Mouse (Mus musculus): Measurements from ENCODE around the gene Tcirg1. TPM values are rescaled to one million over a fixed set of nuclear protein-coding genes. Genes with fewer than 3 reads are reported as not detected.

Gene Tcirg1
- polyA plus RNA-seq, 1 experiment from 2014 or later = 16.3 TPM

- no peak overlapping the region for H3K9ac ChIP-seq (replicated peaks; ENCODE audit: low read length)
Observed at GRCm38 (mm10) chr19:3924190-3924589, 17.3 kb upstream of the Tcirg1 start.

GRCm38 (mm10) chr19:3923586-3923985 is 16.7 kb upstream of the Tcirg1 start:
- no peaks in the 10 kb centered on the region for H3K9me3 ChIP-seq (replicated peaks; ENCODE audit: control insufficient read depth, low read length)
- H3K27me3 ChIP-seq (ENCODE audit: control insufficient read depth, insufficient read depth, low read length) = no peaks in the 10 kb centered on the region
- no peak overlapping the region for H3K27ac ChIP-seq (replicated peaks; ENCODE audit: low read depth, low read length)
- WGBS = 49% methylated on average over 13 of the region's 13 CpGs
- no peak overlapping the region for H3K9ac ChIP-seq (replicated peaks; ENCODE audit: low read length)
- H3K4me1 ChIP-seq (ENCODE audit: control insufficient read depth, insufficient read depth, low read length) = no peaks in the 10 kb centered on the region
- DNase-seq (ENCODE audit: low spot score) = no peak
- H3K4me2 ChIP-seq (ENCODE audit: low read depth, low read length) = no peak overlapping the region
- no peak overlapping the region for H3K4me3 ChIP-seq (ENCODE audit: low read depth, low read length)
- ATAC-seq (replicated peaks; ENCODE audit: insufficient number of reproducible peaks, low FRiP score, low TSS enrichment, low read depth) = 0 out of 2 replicates have a peak, but pooled peaks have one; percentile 8
- H3K36me3 ChIP-seq (replicated peaks; ENCODE audit: control insufficient read depth, insufficient read depth, low read depth, low read length) = no peaks in the 10 kb centered on the region

More at GRCm38 (mm10) chr19:3924190-3924589, 17.3 kb upstream of the Tcirg1 start:
- Histone ChIP-seq H3K4me2 (ENCODE audit: low read depth, low read length) (no peak overlapping the region), H3K27me3 (ENCODE audit: control insufficient read depth, insufficient read depth, low read length) (no peaks in the 10 kb centered on the region), H3K9me3 (replicated peaks; ENCODE audit: control insufficient read depth, low read length) (no peaks in the 10 kb centered on the region), H3K4me1 (ENCODE audit: control insufficient read depth, insufficient read depth, low read length) (no peaks in the 10 kb centered on the region), H3K36me3 (replicated peaks; ENCODE audit: control insufficient read depth, insufficient read depth, low read depth, low read length) (no peaks in the 10 kb centered on the region), H3K27ac (replicated peaks; ENCODE audit: low read depth, low read length) (no peak overlapping the region; the same call in 1 of the 2 replicates), H3K4me3 (ENCODE audit: low read depth, low read length) (no peak overlapping the region)
- ATAC-seq (replicated peaks; ENCODE audit: insufficient number of reproducible peaks, low FRiP score, low TSS enrichment, low read depth) (no peak), DNase-seq (ENCODE audit: low spot score) (no peak)
- WGBS = 85% methylated on average over 8 of the region's 8 CpGs

- Histone ChIP-seq H3K27me3 (ENCODE audit: control insufficient read depth, insufficient read depth, low read length) (no peaks in the 10 kb centered on the region), H3K9ac (replicated peaks; ENCODE audit: low read length) (no peak overlapping the region), H3K4me1 (ENCODE audit: control insufficient read depth, insufficient read depth, low read length) (no peaks in the 10 kb centered on the region), H3K27ac (replicated peaks; ENCODE audit: low read depth, low read length) (no peak overlapping the region), H3K4me3 (ENCODE audit: low read depth, low read length) (no peak overlapping the region), H3K36me3 (replicated peaks; ENCODE audit: control insufficient read depth, insufficient read depth, low read depth, low read length) (no peaks in the 10 kb centered on the region), H3K4me2 (ENCODE audit: low read depth, low read length) (no peak overlapping the region), H3K9me3 (replicated peaks; ENCODE audit: control insufficient read depth, low read length) (no peaks in the 10 kb centered on the region)
- ATAC-seq (replicated peaks; ENCODE audit: insufficient number of reproducible peaks, low FRiP score, low TSS enrichment, low read depth) = no peak
- no peak for DNase-seq (ENCODE audit: low spot score)
- WGBS = 47% methylated on average over 10 of the region's 10 CpGs
Observed at GRCm38 (mm10) chr19:3922661-3923371, 15.9 kb upstream of the Tcirg1 start.

DNA sequence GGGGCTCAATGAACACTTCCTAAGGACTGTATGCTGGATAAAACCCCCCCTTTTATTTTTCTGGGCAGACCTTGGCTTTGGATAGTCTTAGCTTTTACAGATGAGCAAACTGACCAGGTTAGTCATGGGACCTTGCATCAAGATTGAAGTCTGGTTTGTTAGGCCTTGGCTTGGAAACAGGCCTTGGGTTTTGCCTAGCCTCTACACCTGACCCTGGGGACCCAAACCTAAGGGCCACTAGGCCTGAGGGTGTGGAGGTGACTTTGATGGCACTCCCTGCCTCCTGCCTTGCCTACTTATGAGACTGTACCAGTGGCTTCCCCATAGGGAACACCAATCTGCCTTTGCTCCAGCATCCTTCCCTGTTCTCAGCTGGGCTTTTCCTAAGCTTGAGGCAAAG is 13.0 kb upstream of the Tcirg1 start:
- ATAC-seq (replicated peaks; ENCODE audit: insufficient number of reproducible peaks, low FRiP score, low TSS enrichment, low read depth) = no peak
- no peak overlapping the region for H3K27ac ChIP-seq (replicated peaks; ENCODE audit: low read depth, low read length)
- DNase-seq (ENCODE audit: low spot score) = no peak
- H3K4me1 ChIP-seq (ENCODE audit: control insufficient read depth, insufficient read depth, low read length) = no peaks in the 10 kb centered on the region
- H3K4me2 ChIP-seq (ENCODE audit: low read depth, low read length) = no peak overlapping the region
- no peaks in the 10 kb centered on the region for H3K36me3 ChIP-seq (replicated peaks; ENCODE audit: control insufficient read depth, insufficient read depth, low read depth, low read length)
- H3K27me3 ChIP-seq (ENCODE audit: control insufficient read depth, insufficient read depth, low read length) = no peaks in the 10 kb centered on the region
- no peak overlapping the region for H3K9ac ChIP-seq (replicated peaks; ENCODE audit: low read length)
- H3K4me3 ChIP-seq (ENCODE audit: low read depth, low read length) = no peak overlapping the region
- H3K9me3 ChIP-seq (replicated peaks; ENCODE audit: control insufficient read depth, low read length) = no peaks in the 10 kb centered on the region

- Histone ChIP-seq H3K27ac (replicated peaks; ENCODE audit: low read depth, low read length) (no peak overlapping the region), H3K9me3 (replicated peaks; ENCODE audit: control insufficient read depth, low read length) (no peaks in the 10 kb centered on the region), H3K27me3 (ENCODE audit: control insufficient read depth, insufficient read depth, low read length) (no peaks in the 10 kb centered on the region), H3K4me1 (ENCODE audit: control insufficient read depth, insufficient read depth, low read length) (no peaks in the 10 kb centered on the region), H3K9ac (replicated peaks; ENCODE audit: low read length) (no peak overlapping the region), H3K4me3 (ENCODE audit: low read depth, low read length) (no peak overlapping the region), H3K4me2 (ENCODE audit: low read depth, low read length) (no peak overlapping the region), H3K36me3 (replicated peaks; ENCODE audit: control insufficient read depth, insufficient read depth, low read depth, low read length) (no peaks in the 10 kb centered on the region)
- no peak for DNase-seq (ENCODE audit: low spot score)
- no peak for ATAC-seq (replicated peaks; ENCODE audit: insufficient number of reproducible peaks, low FRiP score, low TSS enrichment, low read depth)
- 74% methylated on average over 11 of the region's 11 CpGs for WGBS
Observed at GRCm38 (mm10) chr19:3916727-3917126, 9.8 kb upstream of the Tcirg1 start.

DNA sequence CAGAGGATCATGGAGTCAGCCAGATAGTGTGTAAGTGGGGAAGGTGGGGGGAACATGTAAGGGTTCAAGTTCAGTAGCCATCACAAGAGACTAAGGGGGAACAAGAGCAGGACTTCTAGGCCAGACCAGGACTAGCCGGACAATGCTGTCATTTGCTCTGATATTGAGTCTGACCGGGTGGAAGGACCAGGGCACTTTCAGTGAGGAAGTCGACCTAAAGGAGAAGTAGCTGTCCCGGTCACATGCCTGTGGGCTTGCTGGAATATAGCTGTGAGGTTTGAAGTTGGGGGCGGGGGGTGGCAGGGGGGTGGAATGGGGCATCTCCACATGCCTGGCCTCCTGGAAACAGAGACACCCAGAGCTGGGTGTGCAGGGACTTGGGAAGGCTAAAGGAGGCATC is 7.6 kb upstream of the Tcirg1 start:
- Histone ChIP-seq H3K27ac (replicated peaks; ENCODE audit: low read depth, low read length) (no peak overlapping the region), H3K27me3 (ENCODE audit: control insufficient read depth, insufficient read depth, low read length) (no peaks in the 10 kb centered on the region), H3K9ac (replicated peaks; ENCODE audit: low read length) (no peak overlapping the region), H3K4me3 (ENCODE audit: low read depth, low read length) (no peak overlapping the region), H3K36me3 (replicated peaks; ENCODE audit: control insufficient read depth, insufficient read depth, low read depth, low read length) (no peaks in the 10 kb centered on the region; the same call in 1 of the 2 replicates), H3K4me1 (ENCODE audit: control insufficient read depth, insufficient read depth, low read length) (no peaks in the 10 kb centered on the region), H3K9me3 (replicated peaks; ENCODE audit: control insufficient read depth, low read length) (no peaks in the 10 kb centered on the region), H3K4me2 (ENCODE audit: low read depth, low read length) (no peak overlapping the region)
- WGBS = 90% methylated on average over 5 of the region's 5 CpGs
- DNase-seq (ENCODE audit: low spot score) (no peak), ATAC-seq (replicated peaks; ENCODE audit: insufficient number of reproducible peaks, low FRiP score, low TSS enrichment, low read depth) (no peak)

- Histone ChIP-seq H3K9ac (replicated peaks; ENCODE audit: low read length) (peak overlapping the region; percentile 66), H3K27ac (replicated peaks; ENCODE audit: low read depth, low read length) (no peak overlapping the region)
- 87% methylated on average over 8 of the region's 8 CpGs for WGBS
Observed at GRCm38 (mm10) chr19:3913692-3914091, 6.8 kb upstream of the Tcirg1 start.

DNA sequence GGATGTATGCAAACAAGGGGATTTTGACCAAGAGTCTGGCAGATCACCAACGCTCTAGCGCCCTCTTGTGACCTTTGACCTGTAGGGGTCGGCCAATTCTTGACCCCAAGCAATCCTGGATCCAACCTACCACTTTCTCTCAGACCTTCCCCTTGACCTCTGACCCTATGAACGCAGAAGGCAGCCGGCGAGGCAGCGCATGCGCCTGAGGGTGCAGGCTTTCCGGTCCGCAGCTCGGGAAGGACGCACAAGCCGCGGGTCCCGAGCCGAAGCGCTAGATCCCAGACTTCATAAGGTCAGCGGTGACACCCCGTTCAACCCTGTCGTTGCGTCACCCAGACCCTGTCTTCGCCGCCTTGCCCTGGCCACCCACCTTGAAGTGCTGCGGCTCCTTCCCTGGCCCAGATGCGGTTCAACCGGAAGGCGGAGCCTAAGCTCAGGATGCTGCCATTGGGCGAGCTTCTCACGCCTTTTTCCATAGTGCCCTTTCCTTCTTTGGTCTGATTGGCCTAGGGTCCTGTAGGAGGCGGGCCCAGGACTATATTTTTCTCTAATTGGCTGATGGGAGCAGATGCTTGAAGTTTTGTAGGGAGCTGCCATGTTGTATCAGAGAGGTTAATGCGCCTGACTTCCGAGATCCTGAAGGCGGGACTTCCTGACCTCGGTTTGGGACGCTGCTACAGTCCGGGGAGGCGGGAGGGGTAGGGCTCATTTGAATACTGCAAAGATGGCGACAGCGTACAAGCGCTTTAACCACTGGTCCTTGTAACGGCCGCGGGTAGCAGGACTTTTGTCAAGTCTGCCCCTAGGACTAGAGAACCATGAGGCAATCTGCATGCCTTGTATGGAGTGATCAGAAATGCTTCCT is 5.6 kb upstream of the Tcirg1 start, which contains the start of gene Ndufs8:
TSS of gene Ndufs8 (minus strand) at position 438 of the 868 bp plus-strand sequence.
- peak; percentile 97 for DNase-seq (ENCODE audit: low spot score)
- H3K27ac ChIP-seq (replicated peaks; ENCODE audit: low read depth, low read length) = peak within 1 kb of the TSS; percentile 36; the same call in 1 of the 2 replicates
- WGBS = under 1% methylated on average over 43 of the region's 43 CpGs
- no peaks in the 10 kb centered on the region for H3K27me3 ChIP-seq (ENCODE audit: control insufficient read depth, insufficient read depth, low read length)
- H3K36me3 ChIP-seq (replicated peaks; ENCODE audit: control insufficient read depth, insufficient read depth, low read depth, low read length) = peaks cover 3% of the 10 kb centered on the region
- H3K4me1 ChIP-seq (ENCODE audit: control insufficient read depth, insufficient read depth, low read length) = no peaks in the 10 kb centered on the region
- peak within 1 kb of the TSS; percentile 79 for H3K4me2 ChIP-seq (ENCODE audit: low read depth, low read length)
- H3K4me3 ChIP-seq (ENCODE audit: low read depth, low read length) = peak within 1 kb of the TSS; percentile 58
- peak within 1 kb of the TSS; percentile 66 for H3K9ac ChIP-seq (replicated peaks; ENCODE audit: low read length)
- H3K9me3 ChIP-seq (replicated peaks; ENCODE audit: control insufficient read depth, low read length) = no peaks in the 10 kb centered on the region
- peak; percentile 96 for ATAC-seq (replicated peaks; ENCODE audit: insufficient number of reproducible peaks, low FRiP score, low TSS enrichment, low read depth)

More at GRCm38 (mm10) chr19:3913692-3914091, 6.8 kb upstream of the Tcirg1 start:
- H3K36me3 ChIP-seq (replicated peaks; ENCODE audit: control insufficient read depth, insufficient read depth, low read depth, low read length) = no peaks in the 10 kb centered on the region; the same call in 1 of the 2 replicates
- no peaks in the 10 kb centered on the region for H3K4me1 ChIP-seq (ENCODE audit: control insufficient read depth, insufficient read depth, low read length)
- H3K4me2 ChIP-seq (ENCODE audit: low read depth, low read length) = peak overlapping the region; percentile 79
- ATAC-seq (replicated peaks; ENCODE audit: insufficient number of reproducible peaks, low FRiP score, low TSS enrichment, low read depth) (no peak), DNase-seq (ENCODE audit: low spot score) (no peak)
- H3K27me3 ChIP-seq (ENCODE audit: control insufficient read depth, insufficient read depth, low read length) = no peaks in the 10 kb centered on the region
- H3K9me3 ChIP-seq (replicated peaks; ENCODE audit: control insufficient read depth, low read length) = no peaks in the 10 kb centered on the region
- H3K4me3 ChIP-seq (ENCODE audit: low read depth, low read length) = peak overlapping the region; percentile 58

All from embryonic facial prominence, embryonic 11.5 days (tissue).